Mouse (Mus musculus): ENCODE data around the gene Negr1. TPM values are rescaled to one million over a fixed set of nuclear protein-coding genes. Genes with fewer than 3 reads are reported as not detected.
A peak's percentile ranks its signal among the peaks of the same experiment; 100 is the strongest.

Gene Negr1
- total RNA-seq, 1 experiment from 2014 or later, result not detected

GRCm38 (mm10) chr3:157303430-157304116 lies 742.0 kb downstream of the Negr1 start:
- no peak for ATAC-seq (replicated peaks in 1 of 2; ENCODE audit: insufficient read depth in 1 of 2, low FRiP score in 2 of 2, low TSS enrichment in 1 of 2, low read depth in 1 of 2, poor library complexity in 2 of 2, severe bottlenecking in 2 of 2)

- ATAC-seq (replicated peaks in 1 of 2; ENCODE audit: insufficient read depth in 1 of 2, low FRiP score in 2 of 2, low TSS enrichment in 1 of 2, low read depth in 1 of 2, poor library complexity in 2 of 2, severe bottlenecking in 2 of 2), result no peak
Measured at GRCm38 (mm10) chr3:157321081-157321573, 759.5 kb downstream of the Negr1 start.

GRCm38 (mm10) chr3:157321834-157322233 lies 760.2 kb downstream of the Negr1 start:
- no peak for ATAC-seq (replicated peaks in 1 of 2; ENCODE audit: insufficient read depth in 1 of 2, low FRiP score in 2 of 2, low TSS enrichment in 1 of 2, low read depth in 1 of 2, poor library complexity in 2 of 2, severe bottlenecking in 2 of 2)

GRCm38 (mm10) chr3:157334169-157334568 lies 772.6 kb downstream of the Negr1 start:
- no peak for ATAC-seq (replicated peaks in 1 of 2; ENCODE audit: insufficient read depth in 1 of 2, low FRiP score in 2 of 2, low TSS enrichment in 1 of 2, low read depth in 1 of 2, poor library complexity in 2 of 2, severe bottlenecking in 2 of 2)

- no peak for ATAC-seq (replicated peaks in 1 of 2; ENCODE audit: insufficient read depth in 1 of 2, low FRiP score in 2 of 2, low TSS enrichment in 1 of 2, low read depth in 1 of 2, poor library complexity in 2 of 2, severe bottlenecking in 2 of 2)
Measured at GRCm38 (mm10) chr3:157349480-157349879, 787.9 kb downstream of the Negr1 start.

GRCm38 (mm10) chr3:157358905-157359304 lies 797.3 kb downstream of the Negr1 start:
- ATAC-seq (replicated peaks in 1 of 2; ENCODE audit: insufficient read depth in 1 of 2, low FRiP score in 2 of 2, low TSS enrichment in 1 of 2, low read depth in 1 of 2, poor library complexity in 2 of 2, severe bottlenecking in 2 of 2), result no peak

GRCm38 (mm10) chr3:157359840-157360239 lies 798.2 kb downstream of the Negr1 start:
- ATAC-seq (replicated peaks in 1 of 2; ENCODE audit: insufficient read depth in 1 of 2, low FRiP score in 2 of 2, low TSS enrichment in 1 of 2, low read depth in 1 of 2, poor library complexity in 2 of 2, severe bottlenecking in 2 of 2), result peak; percentile 81 to 96

Data from hematopoietic stem cell, adult 5-6 weeks (primary cell).